Mouse (Mus musculus): ENCODE measurements around the gene Mars.

Gene Mars

DNA sequence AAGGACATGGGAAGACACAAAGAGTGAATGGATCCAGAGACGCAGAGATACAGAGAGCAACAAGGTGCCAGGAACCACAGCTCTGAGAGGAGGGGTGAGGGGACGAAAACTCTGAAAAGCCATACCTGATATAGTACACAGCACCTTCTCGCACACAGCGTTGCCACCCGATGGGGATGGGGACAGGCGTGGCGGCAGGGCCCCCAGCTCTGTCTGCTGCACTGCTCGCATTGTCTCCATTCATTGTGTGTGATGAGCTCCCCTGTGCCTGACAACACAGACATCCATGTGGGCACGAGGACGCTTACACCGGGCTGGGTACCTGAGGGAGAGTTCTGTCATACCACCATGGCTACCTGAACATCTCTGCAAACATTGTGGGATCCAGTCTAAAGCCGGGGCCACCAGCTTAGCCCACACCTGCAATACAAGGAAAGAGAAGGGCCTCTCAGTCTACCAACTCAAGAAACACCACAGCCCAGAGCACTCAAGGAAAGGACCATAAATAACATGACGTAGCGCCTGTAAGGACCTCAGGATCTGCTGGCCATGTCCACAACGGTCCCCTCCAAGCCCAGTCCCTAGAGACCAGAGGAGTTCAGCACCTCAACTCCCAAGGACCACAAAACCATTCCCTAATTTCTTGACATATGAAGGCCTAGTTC is 24.2 kb downstream of the Mars start:
- no peak for DNase-seq (ENCODE audit: extremely low read depth, low read depth)

- DNase-seq (ENCODE audit: extremely low read depth, low read depth): no peak
Measured at GRCm38 (mm10) chr10:127286730-127287129, 24.9 kb downstream of the Mars start.

DNA sequence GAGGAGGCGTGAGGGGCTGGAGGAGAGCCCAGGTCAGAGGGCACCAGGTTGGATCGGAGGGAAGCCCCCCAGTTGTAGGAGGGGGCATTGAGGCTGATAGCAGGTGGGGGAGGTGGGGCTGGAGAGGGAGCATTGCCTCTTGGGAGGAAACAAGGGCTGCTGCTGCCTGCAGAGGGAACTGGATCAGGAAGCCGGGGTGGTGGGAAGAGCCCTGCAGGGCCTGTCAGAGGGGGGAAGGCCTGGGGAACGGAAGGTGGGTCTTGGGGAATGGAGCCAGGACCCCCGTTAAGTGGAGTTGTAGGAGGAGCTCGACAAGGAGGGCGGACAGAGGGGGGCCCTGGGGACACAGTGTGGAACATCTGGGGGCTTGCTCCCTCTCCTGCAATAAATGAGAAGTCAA is 25.4 kb downstream of the Mars start:
- no peak for DNase-seq (ENCODE audit: extremely low read depth, low read depth)

DNA sequence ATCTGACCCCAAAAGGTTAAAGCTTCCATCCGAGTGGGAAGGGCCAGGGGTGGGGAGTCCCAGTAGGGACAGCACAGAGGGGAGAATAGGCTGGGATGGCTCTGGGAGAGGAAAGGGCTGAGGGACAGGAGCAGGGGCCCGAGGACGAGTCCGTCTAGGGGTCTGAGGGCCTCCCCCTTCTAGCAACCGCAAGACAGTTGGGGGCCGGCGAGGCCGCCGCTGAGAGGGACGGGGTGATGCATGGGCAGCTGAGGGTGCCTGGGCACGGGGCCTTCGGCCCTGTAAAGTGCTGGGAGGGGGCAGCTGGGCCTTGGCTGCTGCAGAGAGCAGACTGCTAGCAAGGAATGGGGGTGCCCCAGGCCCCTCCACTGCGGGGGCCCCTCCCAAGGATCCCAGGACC is 25.9 kb downstream of the Mars start:
- DNase-seq (ENCODE audit: extremely low read depth, low read depth): no peak

GRCm38 (mm10) chr10:127284724-127285500 is 26.7 kb downstream of the Mars start:
- no peak for DNase-seq (ENCODE audit: extremely low read depth, low read depth)

- no peak for DNase-seq (ENCODE audit: extremely low read depth, low read depth)
Measured at GRCm38 (mm10) chr10:127284105-127284622, 27.4 kb downstream of the Mars start.

DNA sequence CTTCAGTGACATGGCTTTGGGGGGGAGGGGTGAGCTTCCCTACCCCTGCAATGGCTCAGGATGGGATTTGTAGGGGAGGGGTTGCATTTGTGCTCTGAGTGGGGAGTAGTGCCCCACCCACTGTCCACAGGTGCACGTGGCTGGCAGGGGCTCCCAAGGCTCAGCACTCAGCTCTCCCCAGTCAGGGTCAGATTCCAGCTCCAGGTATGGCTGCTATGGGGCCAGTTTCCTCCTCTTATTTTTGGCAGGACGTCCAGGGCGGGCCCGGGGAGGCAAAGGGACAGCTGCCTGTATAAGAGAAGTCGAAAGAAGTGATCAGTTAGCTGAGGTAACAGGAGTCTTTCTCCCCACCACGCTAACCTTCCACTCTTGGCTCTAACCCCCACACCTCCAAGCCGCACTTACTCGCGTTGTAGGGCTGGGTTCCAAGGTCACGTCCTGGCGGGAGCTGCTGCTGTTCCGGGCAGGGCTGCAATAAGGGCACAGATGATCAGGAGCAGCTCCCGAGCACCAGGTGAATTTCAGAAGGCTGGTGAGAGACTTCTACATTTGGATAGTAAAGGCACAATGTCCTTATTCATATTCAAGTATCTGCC is 28.9 kb downstream of the Mars start:
- DNase-seq (ENCODE audit: extremely low read depth, low read depth): no peak

DNA sequence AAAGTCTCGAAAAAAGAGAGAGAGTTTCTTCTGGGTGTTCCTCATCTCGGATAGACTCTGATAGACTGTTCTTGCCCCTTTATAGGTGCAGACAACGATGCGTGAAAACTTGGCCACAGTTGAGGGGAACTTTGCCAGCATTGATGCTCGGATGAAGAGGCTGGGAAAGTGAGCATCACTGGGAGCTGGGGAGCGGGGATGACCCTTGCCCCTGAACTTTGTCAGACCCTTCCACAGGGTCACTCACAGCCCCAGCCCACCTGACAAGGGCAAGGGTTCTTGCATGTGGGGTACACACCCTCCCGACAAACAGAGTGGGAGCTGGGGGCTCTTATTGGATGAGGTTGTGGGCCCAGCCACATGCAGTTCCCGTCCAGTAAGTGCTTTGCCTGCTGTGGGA is 30.3 kb downstream of the Mars start:
- no peak for DNase-seq (ENCODE audit: extremely low read depth, low read depth)

- DNase-seq (ENCODE audit: extremely low read depth, low read depth): no peak
Measured at GRCm38 (mm10) chr10:127279730-127280129, 31.9 kb downstream of the Mars start.

DNA sequence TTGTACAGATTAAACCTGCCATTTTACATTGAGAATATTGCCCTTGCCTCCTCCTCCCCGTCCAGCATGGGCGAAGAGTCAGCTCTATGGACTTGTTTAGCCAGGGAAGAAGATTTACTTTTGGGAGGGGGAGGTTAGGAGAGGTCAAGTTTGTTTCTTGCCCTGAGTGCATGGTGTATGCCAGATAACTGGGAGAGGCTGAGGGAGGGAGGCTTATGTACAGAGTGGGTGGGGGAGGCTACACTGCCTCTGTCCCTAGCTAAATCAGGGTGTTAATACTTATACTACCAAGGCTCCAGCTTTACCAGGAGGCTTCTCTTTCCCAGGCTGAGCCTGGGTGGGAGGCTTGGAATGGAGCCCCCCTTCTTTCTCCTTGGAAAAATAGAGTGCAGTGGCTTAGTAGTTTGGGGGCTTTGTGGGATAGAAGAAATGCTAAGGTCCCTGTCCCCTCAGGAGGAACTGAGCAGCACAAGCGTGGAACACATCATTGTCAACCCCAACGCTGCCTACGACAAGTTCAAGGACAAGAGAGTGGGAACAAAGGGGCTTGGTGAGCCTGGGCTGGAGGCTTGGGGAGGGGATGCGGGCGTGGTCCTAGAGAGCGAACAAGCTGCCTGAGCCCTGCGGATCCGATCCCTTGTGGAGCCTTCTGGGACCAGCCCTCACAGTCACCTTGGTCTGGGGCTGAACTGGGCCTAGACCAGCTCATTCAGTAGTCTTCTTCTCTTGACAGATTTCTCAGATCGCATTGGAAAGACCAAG is 37.1 kb downstream of the Mars start:
- DNase-seq (ENCODE audit: extremely low read depth, low read depth): no peak

GRCm38 (mm10) chr10:127272371-127272770 is 39.2 kb downstream of the Mars start:
- DNase-seq (ENCODE audit: extremely low read depth, low read depth): no peak

- DNase-seq (ENCODE audit: extremely low read depth, low read depth): no peak
Measured at GRCm38 (mm10) chr10:127269884-127270283, 41.7 kb downstream of the Mars start.

DNA sequence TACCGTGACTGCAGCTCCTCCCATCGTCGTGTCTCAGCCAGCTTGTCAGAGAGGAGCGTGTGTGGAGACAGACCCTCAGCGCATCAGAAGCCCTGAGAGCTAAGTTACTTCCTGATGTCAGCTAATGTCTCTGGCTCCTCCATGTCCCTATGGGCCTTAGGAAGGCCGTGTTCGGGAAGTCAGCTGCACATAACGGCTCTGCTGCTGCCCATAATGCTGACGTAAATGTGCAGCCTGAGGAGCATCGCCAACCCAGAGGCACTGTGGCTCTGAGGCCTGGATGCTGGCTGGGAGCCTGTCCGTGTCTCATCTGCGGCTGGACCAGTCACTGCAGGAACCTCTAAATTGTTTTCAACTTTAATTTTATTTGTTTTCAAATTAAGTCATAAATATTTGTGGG is 42.5 kb downstream of the Mars start:
- DNase-seq (ENCODE audit: extremely low read depth, low read depth): no peak

DNA sequence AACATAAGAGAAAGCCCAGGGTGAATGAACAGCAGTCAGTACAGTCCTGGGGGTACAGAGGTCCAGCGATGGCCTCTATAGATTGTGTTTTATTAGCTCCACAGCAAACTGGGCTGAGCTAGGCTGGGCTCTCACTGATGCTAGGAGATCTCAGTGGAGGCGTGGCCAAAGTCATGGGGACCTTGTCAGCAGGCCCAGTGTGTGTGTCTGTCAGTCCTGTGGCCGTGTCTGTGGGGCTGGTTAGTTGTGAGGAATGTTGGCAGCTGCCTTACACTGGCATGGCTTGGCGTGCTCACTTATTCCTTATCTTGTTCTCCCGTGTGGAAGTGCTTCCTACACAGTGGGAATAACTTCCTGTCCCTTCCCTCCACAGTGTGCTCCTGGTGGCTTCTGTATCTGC is 43.2 kb downstream of the Mars start:
- DNase-seq (ENCODE audit: extremely low read depth, low read depth): no peak

- no peak for DNase-seq (ENCODE audit: extremely low read depth, low read depth)
Measured at GRCm38 (mm10) chr10:127267318-127267717, 44.3 kb downstream of the Mars start.

DNA sequence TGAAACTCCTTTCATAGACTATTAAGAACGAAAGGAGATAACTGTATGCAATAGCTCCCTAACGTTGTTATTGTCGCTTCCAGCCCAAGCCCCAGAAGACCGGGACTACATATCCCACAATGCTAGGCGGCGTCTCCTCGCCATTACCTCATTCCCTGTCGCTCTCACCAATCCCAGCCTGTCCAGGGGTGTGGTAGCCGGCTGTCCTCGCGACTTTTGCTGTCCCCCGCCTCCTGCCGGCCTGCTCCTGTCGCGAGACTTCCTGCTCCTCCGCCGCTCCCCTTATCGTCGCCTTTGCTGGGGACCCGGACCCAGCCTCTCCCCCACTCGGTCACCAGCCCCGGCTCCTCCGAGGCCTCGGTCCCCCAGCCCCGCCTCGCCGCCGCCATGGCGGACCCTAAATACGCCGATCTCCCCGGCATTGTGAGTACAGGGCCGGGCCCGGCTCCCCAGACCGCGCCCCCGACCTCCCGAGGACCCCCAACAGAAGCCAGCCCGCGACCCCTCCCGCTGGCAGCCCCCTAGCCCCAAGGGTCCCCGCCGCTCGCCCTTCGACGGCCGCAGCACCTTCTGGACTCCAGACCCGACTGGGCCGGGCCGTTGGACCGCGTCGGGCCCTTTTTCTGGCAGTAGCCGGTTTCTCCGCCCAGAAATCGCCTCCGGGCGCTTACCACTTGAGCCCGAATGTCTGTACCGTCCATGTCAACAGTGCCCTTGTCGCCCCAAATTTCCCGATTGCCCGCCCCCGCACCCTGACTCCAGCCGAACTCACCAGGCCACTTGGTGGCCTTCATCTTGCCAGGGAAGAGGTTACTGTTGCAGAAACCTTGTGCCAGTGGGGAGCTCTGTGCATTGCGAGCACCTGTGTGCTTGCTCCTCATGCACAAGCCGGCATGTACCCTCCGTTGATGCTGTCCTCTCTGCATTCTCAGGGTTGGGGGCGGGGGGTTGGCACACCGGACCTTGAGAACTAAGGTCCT is 45.2 kb downstream of the Mars start, which contains the start of gene Dctn2:
Gene Dctn2, plus strand, starts transcription at position 257 of the 980 bp plus-strand sequence.
- DNase-seq (ENCODE audit: extremely low read depth, low read depth): peak; percentile 95

GRCm38 (mm10) chr10:127265727-127266111 is 45.9 kb downstream of the Mars start:
- DNase-seq (ENCODE audit: extremely low read depth, low read depth): peak; percentile 33

GRCm38 (mm10) chr10:127264971-127265370 is 46.6 kb downstream of the Mars start:
- no peak for DNase-seq (ENCODE audit: extremely low read depth, low read depth)

DNA sequence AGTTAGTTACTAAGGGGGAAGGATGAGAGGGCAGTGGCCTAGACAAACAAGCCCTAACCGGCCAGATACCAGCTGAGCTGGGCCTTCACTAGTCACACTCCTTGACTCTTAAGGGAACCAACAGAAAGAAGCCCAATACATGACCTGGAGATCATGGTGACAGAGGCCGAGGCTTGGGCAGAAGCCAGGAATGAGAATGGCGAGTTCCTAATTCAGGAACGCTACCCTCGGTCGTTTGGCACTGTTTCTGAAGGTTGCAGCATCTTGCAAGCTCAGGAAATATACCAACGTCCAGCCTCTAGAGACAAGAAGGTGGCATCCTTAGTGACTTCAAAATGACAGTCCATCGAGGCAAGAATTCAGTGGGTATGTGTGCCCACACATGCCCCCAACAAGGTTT is 47.2 kb downstream of the Mars start:
- DNase-seq (ENCODE audit: extremely low read depth, low read depth): no peak

DNA sequence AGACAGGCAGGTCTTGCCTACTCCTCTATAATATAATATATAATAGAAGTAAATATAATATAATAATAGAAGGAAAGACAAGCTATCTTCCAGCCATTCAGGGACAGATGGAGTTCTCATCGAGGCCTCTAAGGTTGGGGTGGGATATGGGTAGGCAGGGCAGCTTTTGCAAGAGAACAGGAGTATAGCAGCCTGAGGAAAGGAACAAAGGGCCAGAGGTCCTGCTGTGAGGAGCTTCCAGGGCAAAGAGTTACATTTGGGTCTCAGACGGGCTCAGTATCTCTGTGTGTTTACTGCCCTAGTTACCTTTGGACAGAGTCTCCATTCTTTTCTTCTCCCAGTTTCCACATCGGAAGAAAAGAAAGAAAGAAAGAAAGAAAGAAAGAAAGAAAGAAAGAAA is 48.0 kb downstream of the Mars start:
- no peak for DNase-seq (ENCODE audit: extremely low read depth, low read depth)

All from MEL-GATA-1-ER (cell line).